Mouse (Mus musculus): ENCODE results near the gene Fgfr2. TPM values are rescaled to one million over a fixed set of nuclear protein-coding genes. Genes with fewer than 3 reads are reported as not detected.

Gene Fgfr2
- polyA plus RNA-seq, 1 experiment from 2014 or later: 39.4 TPM

- Histone ChIP-seq H3K36me3 (no peaks in the 10 kb centered on the region), H3K27me3 (peaks cover 13% of the 10 kb centered on the region), H3K4me3 (replicated peaks) (no peak overlapping the region), H3K4me2 (replicated peaks) (no peak overlapping the region), H3K9me3 (no peaks in the 10 kb centered on the region), H3K27ac (no peak overlapping the region), H3K4me1 (replicated peaks) (no peaks in the 10 kb centered on the region), H3K9ac (replicated peaks) (no peak overlapping the region)
- ATAC-seq: no peak
- 85% methylated on average over 9 of the region's 9 CpGs for WGBS
Observed at GRCm38 (mm10) chr7:131713076-131713475, 1410.1 kb downstream of the Fgfr2 start.

- no peak for ATAC-seq
- H3K27ac ChIP-seq: no peak overlapping the region
Observed at GRCm38 (mm10) chr7:131696889-131697288, 1426.3 kb downstream of the Fgfr2 start.

GRCm38 (mm10) chr7:131687324-131687723, 1435.8 kb downstream of the Fgfr2 start:
- ATAC-seq: no peak
- Histone ChIP-seq H3K36me3 (no peaks in the 10 kb centered on the region), H3K27ac (no peak overlapping the region), H3K27me3 (no peaks in the 10 kb centered on the region; the same call in 1 of the 2 replicates), H3K4me3 (replicated peaks) (no peak overlapping the region), H3K4me1 (replicated peaks) (no peaks in the 10 kb centered on the region), H3K9ac (replicated peaks) (no peak overlapping the region), H3K4me2 (replicated peaks) (no peak overlapping the region), H3K9me3 (no peaks in the 10 kb centered on the region)
- 89% methylated on average over 1 of the region's 1 CpGs for WGBS

More at GRCm38 (mm10) chr7:131696889-131697288, 1426.3 kb downstream of the Fgfr2 start:
- Histone ChIP-seq H3K4me2 (replicated peaks) (no peak overlapping the region), H3K4me3 (replicated peaks) (no peak overlapping the region), H3K4me1 (replicated peaks) (peaks cover 3% of the 10 kb centered on the region; the same call in 1 of the 2 replicates), H3K9ac (replicated peaks) (no peak overlapping the region), H3K27me3 (no peaks in the 10 kb centered on the region), H3K9me3 (no peaks in the 10 kb centered on the region), H3K36me3 (no peaks in the 10 kb centered on the region)
- WGBS: 5% methylated on average over 3 of the region's 3 CpGs

- Histone ChIP-seq H3K36me3 (no peaks in the 10 kb centered on the region), H3K4me3 (replicated peaks) (no peak overlapping the region), H3K27ac (no peak overlapping the region), H3K4me1 (replicated peaks) (peaks cover 3% of the 10 kb centered on the region; the same call in 1 of the 2 replicates), H3K9ac (replicated peaks) (no peak overlapping the region), H3K27me3 (0 out of 2 replicates have a peak, but pooled peaks cover 11% of the 10 kb centered on the region), H3K9me3 (no peaks in the 10 kb centered on the region), H3K4me2 (replicated peaks) (no peak overlapping the region)
- ATAC-seq: no peak
- WGBS: 99% methylated on average over 2 of the region's 2 CpGs
Observed at GRCm38 (mm10) chr7:131677126-131677525, 1446.0 kb downstream of the Fgfr2 start.

GRCm38 (mm10) chr7:131670586-131670985, 1452.6 kb downstream of the Fgfr2 start:
- Histone ChIP-seq H3K27me3 (0 out of 2 replicates have a peak, but pooled peaks cover 11% of the 10 kb centered on the region), H3K4me2 (replicated peaks) (no peak overlapping the region), H3K27ac (no peak overlapping the region), H3K9me3 (no peaks in the 10 kb centered on the region), H3K4me1 (replicated peaks) (no peaks in the 10 kb centered on the region), H3K36me3 (no peaks in the 10 kb centered on the region), H3K9ac (replicated peaks) (no peak overlapping the region), H3K4me3 (replicated peaks) (no peak overlapping the region)
- WGBS: 62% methylated on average over 6 of the region's 6 CpGs
- ATAC-seq: no peak

GRCm38 (mm10) chr7:131669326-131669725, 1453.8 kb downstream of the Fgfr2 start:
- Histone ChIP-seq H3K4me3 (replicated peaks) (no peak overlapping the region), H3K4me2 (replicated peaks) (no peak overlapping the region), H3K4me1 (replicated peaks) (no peaks in the 10 kb centered on the region), H3K27me3 (0 out of 2 replicates have a peak, but pooled peaks cover 4% of the 10 kb centered on the region), H3K27ac (no peak overlapping the region), H3K36me3 (no peaks in the 10 kb centered on the region), H3K9ac (replicated peaks) (no peak overlapping the region), H3K9me3 (no peaks in the 10 kb centered on the region)
- WGBS: 91% methylated on average over 4 of the region's 4 CpGs
- no peak for ATAC-seq

- Histone ChIP-seq H3K4me3 (replicated peaks) (no peak overlapping the region), H3K9me3 (no peaks in the 10 kb centered on the region), H3K27me3 (peaks cover 6% of the 10 kb centered on the region; the same call in 1 of the 2 replicates), H3K4me2 (replicated peaks) (no peak overlapping the region), H3K36me3 (no peaks in the 10 kb centered on the region), H3K4me1 (replicated peaks) (peaks cover 13% of the 10 kb centered on the region), H3K9ac (replicated peaks) (no peak overlapping the region), H3K27ac (no peak overlapping the region)
- no peak for ATAC-seq
- WGBS: 96% methylated on average over 1 of the region's 1 CpGs
Observed at GRCm38 (mm10) chr7:131660726-131661125, 1462.4 kb downstream of the Fgfr2 start.

- Histone ChIP-seq H3K9ac (replicated peaks) (no peak overlapping the region), H3K4me1 (replicated peaks) (peaks cover 14% of the 10 kb centered on the region), H3K27ac (no peak overlapping the region), H3K27me3 (no peaks in the 10 kb centered on the region), H3K9me3 (no peaks in the 10 kb centered on the region), H3K4me2 (replicated peaks) (no peak overlapping the region), H3K36me3 (no peaks in the 10 kb centered on the region), H3K4me3 (replicated peaks) (no peak overlapping the region)
- no peak for ATAC-seq
- WGBS: 52% methylated on average over 7 of the region's 7 CpGs
Observed at GRCm38 (mm10) chr7:131656017-131656416, 1467.1 kb downstream of the Fgfr2 start.

GRCm38 (mm10) chr7:131653416-131653815, 1469.7 kb downstream of the Fgfr2 start:
- peaks cover 14% of the 10 kb centered on the region for H3K4me1 ChIP-seq (replicated peaks)
- H3K4me2 ChIP-seq (replicated peaks): no peak overlapping the region
- no peak for ATAC-seq
- WGBS: 93% methylated on average over 6 of the region's 6 CpGs
- no peak overlapping the region for H3K9ac ChIP-seq (replicated peaks)
- no peaks in the 10 kb centered on the region for H3K9me3 ChIP-seq
- H3K27me3 ChIP-seq: peaks cover 11% of the 10 kb centered on the region; the same call in 1 of the 2 replicates
- no peak overlapping the region for H3K27ac ChIP-seq
- H3K4me3 ChIP-seq (replicated peaks): no peak overlapping the region
- no peaks in the 10 kb centered on the region for H3K36me3 ChIP-seq

GRCm38 (mm10) chr7:131651921-131652694, 1471.0 kb downstream of the Fgfr2 start:
- no peak overlapping the region for H3K27ac ChIP-seq
- no peaks in the 10 kb centered on the region for H3K36me3 ChIP-seq
- H3K4me1 ChIP-seq (replicated peaks): peaks cover 14% of the 10 kb centered on the region
- no peak overlapping the region for H3K4me3 ChIP-seq (replicated peaks)
- no peak overlapping the region for H3K4me2 ChIP-seq (replicated peaks)
- WGBS: 75% methylated on average over 12 of the region's 12 CpGs
- no peak overlapping the region for H3K9ac ChIP-seq (replicated peaks)
- ATAC-seq: no peak
- H3K9me3 ChIP-seq: no peaks in the 10 kb centered on the region
- peaks cover 17% of the 10 kb centered on the region; the same call in 1 of the 2 replicates for H3K27me3 ChIP-seq

GRCm38 (mm10) chr7:131650277-131650676, 1472.9 kb downstream of the Fgfr2 start:
- H3K4me2 ChIP-seq (replicated peaks): no peak overlapping the region
- H3K9me3 ChIP-seq: no peaks in the 10 kb centered on the region
- H3K36me3 ChIP-seq: no peaks in the 10 kb centered on the region
- peaks cover 35% of the 10 kb centered on the region for H3K27me3 ChIP-seq
- no peak overlapping the region for H3K27ac ChIP-seq
- H3K4me1 ChIP-seq (replicated peaks): peaks cover under 1% of the 10 kb centered on the region; the same call in 1 of the 2 replicates
- no peak for ATAC-seq
- 49% methylated on average over 2 of the region's 2 CpGs for WGBS
- H3K9ac ChIP-seq (replicated peaks): no peak overlapping the region
- no peak overlapping the region for H3K4me3 ChIP-seq (replicated peaks)

GRCm38 (mm10) chr7:131648276-131648675, 1474.9 kb downstream of the Fgfr2 start:
- Histone ChIP-seq H3K4me1 (replicated peaks) (peaks cover 20% of the 10 kb centered on the region), H3K27ac (no peak overlapping the region), H3K9me3 (no peaks in the 10 kb centered on the region), H3K4me2 (replicated peaks) (no peak overlapping the region), H3K27me3 (peaks cover 54% of the 10 kb centered on the region), H3K36me3 (no peaks in the 10 kb centered on the region), H3K9ac (replicated peaks) (no peak overlapping the region), H3K4me3 (replicated peaks) (no peak overlapping the region)
- WGBS: 47% methylated on average over 7 of the region's 7 CpGs
- no peak for ATAC-seq

Data from midbrain, embryonic 13.5 days (tissue).